Mouse (Mus musculus) MEL (cell line): ENCODE measurements around the gene Pmfbp1. TPM values are rescaled to one million over a fixed set of nuclear protein-coding genes. Genes with fewer than 3 reads are reported as not detected.

Experiments
- DNase-seq: peaks from one replicate; pipeline ENCODE4 v3.0.0; 2011; ENCODE audit warnings: low read depth, low spot score
- H3K27ac ChIP-seq: 2 replicates; pipeline ENCODE4 v1.5.1; 2012; ENCODE audit warnings: low read depth, mild to moderate bottlenecking, control low read depth, low read length, moderate library complexity; ENCODE audit not compliant: control insufficient read depth
- H3K27me3 ChIP-seq, 2 experiments: fragments of 150-350 bp in 1 of 2; sonication (generic) in 1 of 2; 2 replicates each; pipeline ENCODE4 v1.6.1; 2012; ENCODE audit warnings: low read length in 2 of 2, mild to moderate bottlenecking in 2 of 2, improper control_type of control experiment in 1 of 2, moderate library complexity in 1 of 2; ENCODE audit not compliant: insufficient read depth in 2 of 2, control insufficient read depth in 1 of 2
- H3K36me3 ChIP-seq, 2 experiments: 2 replicates each; pipeline ENCODE4 v1.6.1; 2012 to 2014; ENCODE audit warnings: low read length in 2 of 2, improper control_type of control experiment in 1 of 2, inconsistent platforms in 1 of 2, mild to moderate bottlenecking in 1 of 2; ENCODE audit not compliant: insufficient read depth in 2 of 2, control insufficient read depth in 1 of 2
- H3K4me1 ChIP-seq, 2 experiments: fragments of 150-350 bp in 1 of 2; sonication (generic) in 1 of 2; 2 replicates each; pipeline ENCODE4 v1.6.1; 2012; ENCODE audit warnings: low read length in 2 of 2, improper control_type of control experiment in 1 of 2, mild to moderate bottlenecking in 1 of 2; ENCODE audit not compliant: insufficient read depth in 2 of 2, control insufficient read depth in 1 of 2
- H3K4me3 ChIP-seq, 2 experiments: fragments of 150-350 bp in 1 of 2; sonication (generic) in 1 of 2; 2 replicates each; pipeline ENCODE4 v1.5.1; 2012; ENCODE audit warnings: low read depth in 2 of 2, low read length in 2 of 2, mild to moderate bottlenecking in 2 of 2, moderate library complexity in 2 of 2, control low read depth in 1 of 2, improper control_type of control experiment in 1 of 2; ENCODE audit not compliant: control insufficient read depth in 1 of 2, insufficient read depth in 1 of 2
- H3K79me2 ChIP-seq: 2 replicates; pipeline ENCODE4 v1.6.1; 2012; ENCODE audit warnings: mild to moderate bottlenecking, low read length, moderate library complexity; ENCODE audit not compliant: control insufficient read depth, poor library complexity, insufficient read depth
- H3K9ac ChIP-seq: 2 replicates; pipeline ENCODE4 v1.6.1; 2012; ENCODE audit warnings: low read depth, mild to moderate bottlenecking, control low read depth, low read length, moderate library complexity; ENCODE audit not compliant: control insufficient read depth, poor library complexity, severe bottlenecking
- H3K9me3 ChIP-seq: fragments of 150-350 bp; sonication (generic); replicated peaks from 2 replicates; pipeline ENCODE4 v1.6.1; 2012; ENCODE audit warnings: mild to moderate bottlenecking, low read length, improper control_type of control experiment, moderate library complexity; ENCODE audit not compliant: insufficient read depth
- CTCF ChIP-seq, 3 experiments: IDR thresholded peaks in 2 of 3; conservative IDR thresholded peaks in 1 of 3; 2 replicates each; pipeline ENCODE4 v1.5.1; 2011 to 2012; ENCODE audit warnings: low read length in 3 of 3, low read depth in 2 of 3, mild to moderate bottlenecking in 2 of 3, improper control_type of control experiment in 1 of 3, inconsistent platforms in 1 of 3, mixed read lengths in 1 of 3, moderate library complexity in 1 of 3; ENCODE audit not compliant: control insufficient read depth in 1 of 3, insufficient read depth in 1 of 3, poor library complexity in 1 of 3, severe bottlenecking in 1 of 3
- ETS1 ChIP-seq: IDR thresholded peaks from 2 replicates; pipeline ENCODE4 v1.6.1; 2012; ENCODE audit warnings: low read depth, mild to moderate bottlenecking, inconsistent platforms, low read length, improper control_type of control experiment, moderate library complexity
- HCFC1 ChIP-seq: IDR thresholded peaks from 2 replicates; pipeline ENCODE4 v1.6.1; 2012; ENCODE audit warnings: low read depth, mild to moderate bottlenecking, inconsistent platforms, low read length, improper control_type of control experiment, moderate library complexity
- JUND ChIP-seq: IDR thresholded peaks from 2 replicates; pipeline ENCODE4 v1.6.1; 2011; ENCODE audit warnings: low read depth, mild to moderate bottlenecking, improper control_type of control experiment, low read length
- KAT2A ChIP-seq: conservative IDR thresholded peaks from 2 replicates; pipeline ENCODE4 v1.6.1; 2012; ENCODE audit warnings: low read depth, low read length, improper control_type of control experiment, inconsistent platforms
- MAFK ChIP-seq: IDR thresholded peaks from 2 replicates; pipeline ENCODE4 v1.6.1; 2011; ENCODE audit warnings: low read depth, mild to moderate bottlenecking, low read length, improper control_type of control experiment, borderline replicate concordance
- MAZ ChIP-seq: IDR thresholded peaks from 2 replicates; pipeline ENCODE4 v1.6.1; 2012; ENCODE audit warnings: low read depth, mild to moderate bottlenecking, inconsistent platforms, low read length, improper control_type of control experiment
- MEF2A ChIP-seq: IDR thresholded peaks from 2 replicates; pipeline ENCODE4 v1.6.1; 2014; ENCODE audit warnings: low read depth, mild to moderate bottlenecking, inconsistent platforms, low read length, improper control_type of control experiment; ENCODE audit not compliant: poor library complexity, insufficient replicate concordance, severe bottlenecking; ENCODE audit errors: extremely low read depth
- NELFE ChIP-seq: IDR thresholded peaks from 2 replicates; pipeline ENCODE4 v1.6.1; 2011; ENCODE audit warnings: low read depth, low read length, improper control_type of control experiment
- POLR2AphosphoS2 ChIP-seq: IDR thresholded peaks from 2 replicates; pipeline ENCODE4 v1.6.1; 2011; ENCODE audit warnings: low read length, improper control_type of control experiment
- RAD21 ChIP-seq: IDR thresholded peaks from 2 replicates; pipeline ENCODE4 v1.6.1; 2011; ENCODE audit warnings: mild to moderate bottlenecking, low read depth, low read length, improper control_type of control experiment
- RCOR1 ChIP-seq: IDR thresholded peaks from 2 replicates; pipeline ENCODE4 v1.6.1; 2012; ENCODE audit warnings: low read depth, mild to moderate bottlenecking, inconsistent platforms, low read length, improper control_type of control experiment
- SIN3A ChIP-seq: IDR thresholded peaks from 2 replicates; pipeline ENCODE4 v1.6.1; 2012; ENCODE audit warnings: low read length, improper control_type of control experiment, inconsistent platforms
- TAL1 ChIP-seq: IDR thresholded peaks from 2 replicates; pipeline ENCODE4 v1.6.1; 2012; ENCODE audit warnings: mild to moderate bottlenecking, inconsistent platforms, low read length, moderate library complexity, mixed read lengths
- UBTF ChIP-seq: IDR thresholded peaks from 2 replicates; pipeline ENCODE4 v1.6.1; 2012; ENCODE audit warnings: low read depth, mild to moderate bottlenecking, inconsistent platforms, low read length, improper control_type of control experiment, moderate library complexity, borderline replicate concordance; ENCODE audit not compliant: insufficient read depth
- USF1 ChIP-seq: IDR thresholded peaks from 2 replicates; pipeline ENCODE4 v1.6.1; 2014; ENCODE audit warnings: low read depth, mild to moderate bottlenecking, inconsistent platforms, low read length, improper control_type of control experiment, moderate library complexity
- ZKSCAN1 ChIP-seq: IDR thresholded peaks from 2 replicates; pipeline ENCODE4 v1.6.1; 2012; ENCODE audit warnings: low read depth, mild to moderate bottlenecking, inconsistent platforms, low read length, improper control_type of control experiment, moderate library complexity
- ZNF384 ChIP-seq: IDR thresholded peaks from 2 replicates; pipeline ENCODE4 v1.6.1; 2012; ENCODE audit warnings: low read depth, mild to moderate bottlenecking, inconsistent platforms, low read length, improper control_type of control experiment
- polyA plus RNA-seq, 2 experiments: library from polyadenylated mRNA; stranded (reverse) in 1 of 2; unstranded in 1 of 2; fragments of >175 nt in 1 of 2; fragments of >200 nt in 1 of 2; gene quantifications; 2 replicates each; pipeline versions ENCODE4 v1.2.1 to v1.2.4; 2012; ENCODE audit warnings: low replicate concordance in 2 of 2, low read depth in 1 of 2; ENCODE audit not compliant: insufficient read length in 2 of 2, insufficient read depth in 1 of 2, missing spikeins in 1 of 2
- total RNA-seq: library from RNA; depleted of rRNA; stranded (reverse); fragments of 300-350 nt; gene quantifications from 2 replicates; pipeline ENCODE4 v1.2.3, GENCODE M21; 2012

Pmfbp1 gene
- total and polyA plus RNA-seq, 3 experiments, result 0.23 to 0.40 TPM; not detected in 1

DNA sequence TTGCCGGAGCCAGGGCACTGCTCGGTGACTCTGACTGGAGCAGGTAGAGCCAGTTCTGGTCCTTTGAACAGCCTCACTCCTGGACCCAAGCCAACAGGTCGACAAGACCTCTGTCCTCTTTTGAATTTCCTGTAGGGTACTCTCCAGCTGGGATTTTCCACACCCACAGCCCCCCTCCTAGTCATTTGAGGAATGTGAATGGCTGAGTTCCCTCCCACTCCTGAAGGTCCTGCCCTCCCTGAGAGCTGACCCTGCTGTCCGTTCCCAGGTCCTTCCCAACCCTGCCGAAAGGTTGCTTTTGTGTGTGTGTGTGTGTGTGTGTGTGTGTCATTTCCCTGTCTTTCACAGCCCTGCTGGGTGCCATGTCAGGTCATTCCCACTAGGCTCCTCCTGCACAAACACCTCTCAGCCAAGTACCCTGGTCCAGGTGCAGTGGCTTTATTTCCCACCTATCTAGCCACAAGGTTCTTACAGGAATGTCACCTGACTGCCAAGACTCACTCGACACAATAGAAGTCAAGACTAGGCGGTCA lies 93.2 kb downstream of the Pmfbp1 start:
- no peak for TF ChIP-seq USF1
- no peak for TF ChIP-seq MAZ
- TF ChIP-seq ZNF384, result no peak
- TF ChIP-seq HCFC1, result no peak
- no peak for TF ChIP-seq KAT2A
- Histone ChIP-seq H3K27ac (no peak overlapping the region), H3K36me3 (peaks cover 0 to 3% of the 10 kb centered on the region in 2 experiments; a peak in 2 of 4 replicates), H3K4me1 (peaks cover 0 to 3% of the 10 kb centered on the region in 2 experiments; a peak in 2 of 4 replicates), H3K79me2 (no peaks in the 10 kb centered on the region), H3K9ac (no peak overlapping the region), H3K4me3 (no peak overlapping the region), H3K9me3 (no peaks in the 10 kb centered on the region), H3K27me3 (peaks cover 0 to 2% of the 10 kb centered on the region in 2 experiments; a peak in 2 of 4 replicates)
- no peak for DNase-seq

DNA sequence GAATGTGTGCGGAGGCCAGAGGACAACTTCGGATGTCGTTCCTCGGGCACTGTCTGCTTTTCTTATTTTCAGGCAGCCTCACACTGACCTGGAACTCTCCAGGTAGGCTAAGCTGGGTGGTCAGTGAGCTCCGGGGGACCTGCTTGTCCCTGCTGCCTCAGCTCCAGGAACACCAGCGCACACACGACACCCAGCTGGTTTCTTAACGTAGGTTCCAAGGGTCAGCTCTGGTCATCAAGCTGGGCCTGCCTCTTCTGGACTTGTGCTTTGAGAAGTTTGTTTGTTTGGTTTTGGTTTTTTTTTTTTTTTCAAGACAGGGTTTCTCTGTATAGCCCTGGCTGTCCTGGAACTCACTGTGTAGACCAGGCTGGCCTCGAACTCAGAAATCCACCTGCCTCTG lies 97.1 kb downstream of the Pmfbp1 start:
- peaks cover 2 to 13% of the 10 kb centered on the region in 2 experiments; a peak in 3 of 4 replicates for H3K4me1 ChIP-seq

DNA sequence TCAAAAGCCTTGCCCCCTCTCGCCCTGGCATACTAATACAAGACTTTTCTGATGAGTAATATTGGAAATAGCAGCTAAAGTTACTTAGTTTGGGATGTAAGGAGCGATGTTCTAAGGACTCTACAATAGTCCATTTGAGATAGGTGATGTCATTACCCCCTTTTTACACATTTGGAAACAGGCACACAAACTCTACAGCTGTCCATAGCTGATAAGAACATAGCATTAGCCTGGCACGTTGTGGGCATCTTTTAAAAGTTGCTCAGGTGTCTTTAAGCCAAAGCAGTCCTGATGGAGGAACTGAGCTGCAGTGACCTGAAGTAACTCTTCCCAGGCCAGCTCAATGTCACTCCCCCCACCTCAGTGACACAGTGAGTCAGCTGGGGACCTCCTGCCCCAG lies 97.5 kb downstream of the Pmfbp1 start:
- no peak for DNase-seq
- TF ChIP-seq TAL1, result peak; percentile 27
- no peak for TF ChIP-seq JUND
- TF ChIP-seq RAD21, result no peak
- Histone ChIP-seq H3K9ac (no peak overlapping the region), H3K36me3 (peaks cover 0 to 11% of the 10 kb centered on the region in 2 experiments; a peak in 3 of 4 replicates), H3K4me1 (peaks cover 2 to 13% of the 10 kb centered on the region in 2 experiments; a peak in 3 of 4 replicates), H3K4me3 (no peak overlapping the region), H3K9me3 (no peaks in the 10 kb centered on the region), H3K27me3 (no peaks in the 10 kb centered on the region), H3K79me2 (no peaks in the 10 kb centered on the region), H3K27ac (no peak overlapping the region)

More for the DNA sequence above, 97.1 kb downstream of the Pmfbp1 start:
- Histone ChIP-seq H3K27me3 (no peaks in the 10 kb centered on the region), H3K9ac (no peak overlapping the region), H3K27ac (no peak overlapping the region), H3K9me3 (no peaks in the 10 kb centered on the region), H3K79me2 (no peaks in the 10 kb centered on the region), H3K4me3 (no peak overlapping the region), H3K36me3 (peaks cover 0 to 11% of the 10 kb centered on the region in 2 experiments; a peak in 3 of 4 replicates)
- TF ChIP-seq ZKSCAN1 (no peak), ETS1 (no peak), UBTF (no peak), RCOR1 (no peak), MAFK (no peak), NELFE (no peak), USF1 (no peak), CTCF (IDR thresholded peaks at IDR 0.05 in 2 of 3, conservative IDR thresholded peaks at IDR 0.05 in 1 of 3; ENCODE audit: control insufficient read depth in 1 of 3, insufficient read depth in 1 of 3, low read depth in 2 of 3, low read length in 3 of 3, poor library complexity in 1 of 3, severe bottlenecking in 1 of 3) (no peak), JUND (no peak), ZNF384 (no peak), SIN3A (no peak), MEF2A (no peak), POLR2AphosphoS2 (no peak)
- no peak for DNase-seq
